Mouse (Mus musculus) ES-CJ7 (cell line): Measurements from ENCODE around the gene Olfr325.

Experiments
- DNase-seq: peaks from one replicate; pipeline ENCODE4 v3.0.0; 2011; ENCODE audit warnings: low read depth, low spot score

The Olfr325 gene

DNA sequence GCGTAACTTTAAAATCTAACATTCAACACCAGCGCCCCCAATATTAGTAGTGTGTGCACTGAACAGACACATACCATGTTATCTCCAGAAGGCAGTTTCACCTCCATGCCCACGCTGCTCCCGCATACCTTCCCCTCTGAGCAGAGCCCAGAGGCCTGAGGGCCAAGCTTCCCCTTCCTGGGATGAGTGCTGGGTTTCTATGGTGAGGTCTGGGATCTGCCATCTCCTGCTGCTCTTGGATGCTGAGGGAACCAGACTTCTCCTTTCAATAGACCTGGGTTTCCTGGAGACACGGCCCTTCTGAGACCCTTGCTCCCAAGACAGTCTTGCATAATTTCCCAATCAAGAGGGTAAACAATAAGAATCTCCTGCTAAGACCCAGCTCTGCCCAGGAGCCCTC lies 52.9 kb downstream of the Olfr325 start, which contains the start of gene Olfr323:
Gene Olfr323, minus strand, starts transcription at position 101 of the 400 bp plus-strand sequence.
- no peak for DNase-seq
